Mouse (Mus musculus) embryonic facial prominence, embryonic 13.5 days (tissue): Measurements from ENCODE around the gene Smad3. TPM values are rescaled to one million over a fixed set of nuclear protein-coding genes. Genes with fewer than 3 reads are reported as not detected.

ENCODE experiments used
- ATAC-seq: fragments of 200-750 bp; cut with Nextera tagmentation; 2 replicates; pipeline ENCODE4 v1.8.0; 2017; ENCODE audit warnings: low read depth; ENCODE audit not compliant: insufficient number of reproducible peaks, insufficient read depth, low FRiP score, low TSS enrichment
- H3K27ac ChIP-seq: fragments of 300-500 bp; sonication (generic); 2 replicates; pipeline ENCODE4 v1.5.1; 2015; ENCODE audit warnings: moderate library complexity, mild to moderate bottlenecking, inconsistent platforms
- H3K27me3 ChIP-seq: fragments of 300-500 bp; sonication (generic); 2 replicates; pipeline ENCODE4 v1.6.1; 2015; ENCODE audit warnings: mild to moderate bottlenecking, inconsistent platforms
- H3K36me3 ChIP-seq: fragments of 300-500 bp; sonication (generic); 2 replicates; pipeline ENCODE4 v1.6.1; 2015; ENCODE audit warnings: mild to moderate bottlenecking, inconsistent platforms
- H3K4me1 ChIP-seq: fragments of 300-500 bp; sonication (generic); 2 replicates; pipeline ENCODE4 v1.6.1; 2015; ENCODE audit warnings: inconsistent platforms
- H3K4me2 ChIP-seq: fragments of 300-500 bp; sonication (generic); 2 replicates; pipeline ENCODE4 v1.6.1; 2015; ENCODE audit warnings: moderate library complexity, mild to moderate bottlenecking, inconsistent platforms
- H3K4me3 ChIP-seq: fragments of 300-500 bp; sonication (generic); 2 replicates; pipeline ENCODE4 v1.5.1; 2015; ENCODE audit warnings: mild to moderate bottlenecking, inconsistent platforms
- H3K9ac ChIP-seq: fragments of 300-500 bp; sonication (generic); 2 replicates; pipeline ENCODE4 v1.6.1; 2015; ENCODE audit warnings: mild to moderate bottlenecking, inconsistent platforms
- H3K9me3 ChIP-seq: fragments of 300-500 bp; sonication (generic); 2 replicates; pipeline ENCODE4 v1.6.1; 2016; ENCODE audit warnings: inconsistent platforms
- WGBS: fragments of 180-500 bp; shearing (Covaris S2); methylation state at CpG from one replicate; pipeline ENCODE4 v1.1.7; 2015; ENCODE audit warnings: mixed read lengths; 5-methylcytosine and 5-hydroxymethylcytosine counted together
- polyA plus RNA-seq: library from polyadenylated mRNA; unstranded; fragments of >200 nt; fragmentation: Nextera tagmentation; extraction: Ambion mirVana; gene quantifications from 2 replicates; pipeline ENCODE4 v1.2.1, GENCODE M21; 2015

Gene Smad3
- polyA plus RNA-seq, 1 experiment from 2014 or later: 29.8 TPM

GRCm38 (mm10) chr9:63717474-63718005, 40.3 kb downstream of the Smad3 start:
- Histone ChIP-seq H3K9me3 (no peaks in the 10 kb centered on the region), H3K27ac (no peak overlapping the region), H3K36me3 (no peaks in the 10 kb centered on the region), H3K9ac (no peak overlapping the region), H3K27me3 (no peaks in the 10 kb centered on the region), H3K4me2 (no peak overlapping the region), H3K4me1 (peaks cover 57% of the 10 kb centered on the region), H3K4me3 (no peak overlapping the region)
- no peak for ATAC-seq
- 67% methylated on average over 3 of the region's 3 CpGs for WGBS

- no peak overlapping the region for H3K9ac ChIP-seq
- no peaks in the 10 kb centered on the region for H3K27me3 ChIP-seq
- H3K9me3 ChIP-seq: no peaks in the 10 kb centered on the region
- WGBS: 19% methylated on average over 18 of the region's 18 CpGs
- H3K36me3 ChIP-seq: peaks cover 5% of the 10 kb centered on the region
- H3K4me2 ChIP-seq: peak overlapping the region; percentile 28; the same call in 1 of the 2 replicates
- ATAC-seq: no peak
- H3K4me3 ChIP-seq: no peak overlapping the region
- H3K27ac ChIP-seq: peak overlapping the region; percentile 44
- H3K4me1 ChIP-seq: peaks cover 53% of the 10 kb centered on the region
Measured at GRCm38 (mm10) chr9:63716150-63717138, 41.4 kb downstream of the Smad3 start.

- Histone ChIP-seq H3K4me2 (no peak overlapping the region), H3K4me1 (peaks cover 42% of the 10 kb centered on the region), H3K27me3 (no peaks in the 10 kb centered on the region), H3K36me3 (peaks cover 23% of the 10 kb centered on the region), H3K9me3 (no peaks in the 10 kb centered on the region), H3K27ac (no peak overlapping the region), H3K4me3 (no peak overlapping the region), H3K9ac (no peak overlapping the region)
- 70% methylated on average over 6 of the region's 6 CpGs for WGBS
- ATAC-seq: no peak
Measured at GRCm38 (mm10) chr9:63714572-63714971, 43.2 kb downstream of the Smad3 start.

- H3K9me3 ChIP-seq: no peaks in the 10 kb centered on the region
- H3K4me1 ChIP-seq: peaks cover 52% of the 10 kb centered on the region
- H3K27me3 ChIP-seq: no peaks in the 10 kb centered on the region
- 58% methylated on average over 6 of the region's 6 CpGs for WGBS
- no peak overlapping the region for H3K27ac ChIP-seq
- ATAC-seq: no peak
- H3K36me3 ChIP-seq: peaks cover 31% of the 10 kb centered on the region
- H3K4me3 ChIP-seq: no peak overlapping the region
- no peak overlapping the region for H3K9ac ChIP-seq
- no peak overlapping the region for H3K4me2 ChIP-seq
Measured at GRCm38 (mm10) chr9:63712838-63713237, 45.0 kb downstream of the Smad3 start.

- no peaks in the 10 kb centered on the region for H3K27me3 ChIP-seq
- H3K9me3 ChIP-seq: no peaks in the 10 kb centered on the region
- H3K27ac ChIP-seq: no peak overlapping the region
- WGBS: 72% methylated on average over 13 of the region's 13 CpGs
- H3K4me2 ChIP-seq: no peak overlapping the region
- H3K9ac ChIP-seq: no peak overlapping the region; the same call in 1 of the 2 replicates
- peaks cover 55% of the 10 kb centered on the region for H3K4me1 ChIP-seq
- no peak for ATAC-seq
- no peak overlapping the region for H3K4me3 ChIP-seq
- H3K36me3 ChIP-seq: peaks cover 31% of the 10 kb centered on the region
Measured at GRCm38 (mm10) chr9:63711580-63712230, 46.1 kb downstream of the Smad3 start.

GRCm38 (mm10) chr9:63709857-63710256, 47.9 kb downstream of the Smad3 start:
- no peaks in the 10 kb centered on the region for H3K9me3 ChIP-seq

GRCm38 (mm10) chr9:63709266-63709665, 48.5 kb downstream of the Smad3 start:
- Histone ChIP-seq H3K27me3 (no peaks in the 10 kb centered on the region), H3K4me3 (no peak overlapping the region), H3K4me1 (peaks cover 55% of the 10 kb centered on the region), H3K9ac (no peak overlapping the region), H3K27ac (no peak overlapping the region), H3K4me2 (no peak overlapping the region), H3K9me3 (no peaks in the 10 kb centered on the region), H3K36me3 (peaks cover 31% of the 10 kb centered on the region)
- ATAC-seq: no peak

More at GRCm38 (mm10) chr9:63709857-63710256, 47.9 kb downstream of the Smad3 start:
- 95% methylated on average over 5 of the region's 5 CpGs for WGBS
- no peak for ATAC-seq
- Histone ChIP-seq H3K36me3 (peaks cover 31% of the 10 kb centered on the region), H3K9ac (no peak overlapping the region), H3K4me3 (no peak overlapping the region), H3K27me3 (no peaks in the 10 kb centered on the region), H3K27ac (no peak overlapping the region), H3K4me1 (peaks cover 54% of the 10 kb centered on the region), H3K4me2 (no peak overlapping the region)

GRCm38 (mm10) chr9:63707816-63708588, 49.8 kb downstream of the Smad3 start:
- ATAC-seq: no peak
- peaks cover 60% of the 10 kb centered on the region for H3K4me1 ChIP-seq
- 68% methylated on average over 9 of the region's 9 CpGs for WGBS

GRCm38 (mm10) chr9:63706152-63706733, 51.6 kb downstream of the Smad3 start:
- H3K36me3 ChIP-seq: peaks cover 25% of the 10 kb centered on the region
- 0 out of 2 replicates have a peak overlapping the region, but pooled peaks have one; percentile 6 for H3K9ac ChIP-seq
- WGBS: 11% methylated on average over 9 of the region's 9 CpGs
- no peak overlapping the region for H3K27ac ChIP-seq
- H3K27me3 ChIP-seq: no peaks in the 10 kb centered on the region
- no peaks in the 10 kb centered on the region for H3K9me3 ChIP-seq
- no peak overlapping the region for H3K4me2 ChIP-seq
- H3K4me3 ChIP-seq: no peak overlapping the region
- H3K4me1 ChIP-seq: peaks cover 75% of the 10 kb centered on the region
- no peak for ATAC-seq

More at GRCm38 (mm10) chr9:63707816-63708588, 49.8 kb downstream of the Smad3 start:
- Histone ChIP-seq H3K27ac (no peak overlapping the region), H3K36me3 (peaks cover 31% of the 10 kb centered on the region), H3K9me3 (no peaks in the 10 kb centered on the region), H3K4me3 (no peak overlapping the region), H3K27me3 (no peaks in the 10 kb centered on the region), H3K4me2 (no peak overlapping the region), H3K9ac (no peak overlapping the region)

GRCm38 (mm10) chr9:63704979-63705751, 52.6 kb downstream of the Smad3 start:
- H3K9me3 ChIP-seq: no peaks in the 10 kb centered on the region
- H3K4me1 ChIP-seq: peaks cover 81% of the 10 kb centered on the region
- 78% methylated on average over 6 of the region's 6 CpGs for WGBS
- no peak overlapping the region for H3K27ac ChIP-seq
- no peak overlapping the region for H3K9ac ChIP-seq
- ATAC-seq: no peak
- peaks cover 14% of the 10 kb centered on the region for H3K36me3 ChIP-seq
- H3K27me3 ChIP-seq: no peaks in the 10 kb centered on the region
- no peak overlapping the region for H3K4me2 ChIP-seq
- no peak overlapping the region for H3K4me3 ChIP-seq
